Mouse (Mus musculus): Measurements from ENCODE around the gene Zcrb1. TPM values are rescaled to one million over a fixed set of nuclear protein-coding genes. Genes with fewer than 3 reads are reported as not detected.
A peak's percentile ranks its signal among the peaks of the same experiment; 100 is the strongest.

Gene Zcrb1
- polyA plus RNA-seq, 1 experiment from 2014 or later: 122 TPM

GRCm38 (mm10) chr15:93365561-93365960 is 32.6 kb downstream of the Zcrb1 start:
- no peak overlapping the region for H3K4me2 ChIP-seq
- 57% methylated on average over 6 of the region's 6 CpGs for WGBS
- H3K27ac ChIP-seq: no peak overlapping the region
- H3K9me3 ChIP-seq: no peaks in the 10 kb centered on the region
- no peak for ATAC-seq (ENCODE audit: insufficient read depth, low FRiP score, low read depth)
- no peaks in the 10 kb centered on the region for H3K4me1 ChIP-seq
- H3K4me3 ChIP-seq (replicated peaks): no peak overlapping the region
- H3K27me3 ChIP-seq (replicated peaks): no peaks in the 10 kb centered on the region
- H3K9ac ChIP-seq: no peak overlapping the region
- H3K36me3 ChIP-seq: no peaks in the 10 kb centered on the region

- no peaks in the 10 kb centered on the region for H3K4me1 ChIP-seq
- no peak overlapping the region for H3K4me3 ChIP-seq (replicated peaks)
- H3K4me2 ChIP-seq: no peak overlapping the region
- no peak for ATAC-seq (ENCODE audit: insufficient read depth, low FRiP score, low read depth)
- no peaks in the 10 kb centered on the region for H3K27me3 ChIP-seq (replicated peaks)
- no peaks in the 10 kb centered on the region for H3K36me3 ChIP-seq
- 88% methylated on average over 18 of the region's 19 CpGs for WGBS
- no peaks in the 10 kb centered on the region for H3K9me3 ChIP-seq
- H3K9ac ChIP-seq: no peak overlapping the region
- H3K27ac ChIP-seq: no peak overlapping the region
Measured at GRCm38 (mm10) chr15:93358346-93359095, 39.6 kb downstream of the Zcrb1 start.

- WGBS: 81% methylated on average over 10 of the region's 10 CpGs
Measured at GRCm38 (mm10) chr15:93340630-93341379, 57.3 kb downstream of the Zcrb1 start.

GRCm38 (mm10) chr15:93336925-93337761 is 61.0 kb downstream of the Zcrb1 start, which contains the start of gene Yaf2:
TSS of gene Yaf2 (minus strand) at chr15:93336935.
- H3K9me3 ChIP-seq: no peaks in the 10 kb centered on the region
- peak within 1 kb of the TSS; percentile 84 for H3K4me3 ChIP-seq (replicated peaks)
- no peaks in the 10 kb centered on the region for H3K4me1 ChIP-seq
- H3K27ac ChIP-seq: peak within 1 kb of the TSS; percentile 91
- peak within 1 kb of the TSS; percentile 93 for H3K4me2 ChIP-seq
- H3K27me3 ChIP-seq (replicated peaks): no peaks in the 10 kb centered on the region
- peak within 1 kb of the TSS; percentile 81 for H3K9ac ChIP-seq
- ATAC-seq (ENCODE audit: insufficient read depth, low FRiP score, low read depth): peak; percentile 96
- WGBS: under 1% methylated on average over 67 of the region's 73 CpGs
- H3K36me3 ChIP-seq: no peaks in the 10 kb centered on the region

More at GRCm38 (mm10) chr15:93340630-93341379, 57.3 kb downstream of the Zcrb1 start:
- H3K9ac ChIP-seq: no peak overlapping the region
- H3K27me3 ChIP-seq (replicated peaks): no peaks in the 10 kb centered on the region
- H3K27ac ChIP-seq: no peak overlapping the region
- ATAC-seq (ENCODE audit: insufficient read depth, low FRiP score, low read depth): no peak
- no peak overlapping the region for H3K4me3 ChIP-seq (replicated peaks)
- H3K4me2 ChIP-seq: no peak overlapping the region
- no peaks in the 10 kb centered on the region for H3K9me3 ChIP-seq
- no peaks in the 10 kb centered on the region for H3K36me3 ChIP-seq
- no peaks in the 10 kb centered on the region for H3K4me1 ChIP-seq

- peak overlapping the region; percentile 91 for H3K27ac ChIP-seq
- H3K4me1 ChIP-seq: no peaks in the 10 kb centered on the region
- H3K27me3 ChIP-seq (replicated peaks): no peaks in the 10 kb centered on the region
- peak overlapping the region; percentile 84 for H3K4me3 ChIP-seq (replicated peaks)
- WGBS: under 1% methylated on average over 21 of the region's 52 CpGs
- peak overlapping the region; percentile 81 for H3K9ac ChIP-seq
- H3K36me3 ChIP-seq: no peaks in the 10 kb centered on the region
- H3K4me2 ChIP-seq: peak overlapping the region; percentile 93
- ATAC-seq (ENCODE audit: insufficient read depth, low FRiP score, low read depth): no peak
- no peaks in the 10 kb centered on the region for H3K9me3 ChIP-seq
Measured at GRCm38 (mm10) chr15:93336658-93336924, 61.5 kb downstream of the Zcrb1 start.

Other genes with a start within 250 kb of the Zcrb1 start
- gene Gxylt1, start 123.2 kb downstream of the Zcrb1 start, polyA plus RNA-seq (2015; fragmentation: Nextera tagmentation; extraction: Ambion mirVana): 11.1 and 11.7 TPM in 2 replicates
- gene Yaf2, start 61.4 kb downstream of the Zcrb1 start, polyA plus RNA-seq (2015; fragmentation: Nextera tagmentation; extraction: Ambion mirVana): 72.2 and 74.8 TPM in 2 replicates
- 41.4 and 41.9 TPM in 2 replicates for gene Pphln1, start within 50 bp of the Zcrb1 start, polyA plus RNA-seq (2015; fragmentation: Nextera tagmentation; extraction: Ambion mirVana)
- gene Prickle1, start 197.6 kb upstream of the Zcrb1 start, polyA plus RNA-seq (2015; fragmentation: Nextera tagmentation; extraction: Ambion mirVana): 22.1 and 23.0 TPM in 2 replicates